17 mouse cellular contexts compared by ENCODE assay signal in genomic region chr19:26834564-26834963, GRCm38 (mm10). TPM values are rescaled to one million over a fixed set of nuclear protein-coding genes. Genes with fewer than 3 reads are reported as not detected.
DNase-seq lines count a peak whose midpoint lies in the region; ATAC-seq and TF ChIP-seq lines count a peak whose summit lies in the region.
"Had no signal": no experiment of that assay in that cellular context is flagged by ENCODE, and none has a peak within 500 bp of the region (broad histone marks: within the 10 kb centered on the region; RNA-seq: fewer than 3 reads in every experiment).

No protein-coding gene starts in this region.

- DNase-seq in heart, postnatal 0 days (ENCODE audit: low spot score) = no peak
- no peak for DNase-seq in heart, postnatal 25 days (ENCODE audit: low spot score)
- no peak for DNase-seq in lung, embryonic 14.5 days
- no peak for DNase-seq in lung, postnatal 25 days (ENCODE audit: low spot score)
- peak; percentile 70 for DNase-seq in brain, adult 2 months (ENCODE audit: low read depth, low spot score)
- DNase-seq in testis, postnatal 10 days (ENCODE audit: low spot score) = no peak
- DNase-seq: gastrocnemius, postnatal 25 days; heart, postnatal 10 days had no signal

- ATAC-seq in heart, postnatal 0 days (ENCODE audit: insufficient read depth, low read depth) = no peak
- ATAC-seq in lung, embryonic 14.5 days (ENCODE audit: insufficient read depth) = no peak
- 0 out of 2 replicates have a peak, but pooled peaks have one; percentile 39 for ATAC-seq in megakaryocyte progenitor cell, adult 5-6 weeks (replicated peaks; ENCODE audit: poor library complexity)

- no peaks in the 10 kb centered on the region for H3K4me1 ChIP-seq in heart, postnatal 0 days (ENCODE audit: control insufficient read depth, insufficient read depth)
- no peaks in the 10 kb centered on the region for H3K4me1 ChIP-seq in lung, embryonic 14.5 days (ENCODE audit: insufficient read depth)
- H3K4me1 ChIP-seq: embryonic facial prominence, embryonic 13.5 days; forebrain, embryonic 12.5 days; stomach, embryonic 15.5 days had no signal

- H3K36me3 ChIP-seq in heart, postnatal 0 days (replicated peaks; ENCODE audit: control insufficient read depth, insufficient read depth, low read length) = no peaks in the 10 kb centered on the region
- no peaks in the 10 kb centered on the region for H3K36me3 ChIP-seq in lung, embryonic 14.5 days (ENCODE audit: insufficient read depth)
- H3K36me3 ChIP-seq: embryonic facial prominence, embryonic 13.5 days; forebrain, embryonic 12.5 days; stomach, embryonic 15.5 days had no signal

- H3K27ac ChIP-seq in heart, postnatal 0 days (ENCODE audit: low read depth) = no peak overlapping the region
- H3K27ac ChIP-seq in lung, embryonic 14.5 days (ENCODE audit: low read depth) = no peak overlapping the region
- H3K27ac ChIP-seq: embryonic facial prominence, embryonic 13.5 days; forebrain, embryonic 12.5 days; stomach, embryonic 15.5 days had no signal

- intact Hi-C loops in heart, postnatal 25 days (cut with DNase I) = no loop called here

- no peak for TF ChIP-seq EP300 in heart, postnatal 0 days (IDR thresholded peaks at IDR 0.05; ENCODE audit: low read depth)

- H3K4me3 ChIP-seq in heart, postnatal 0 days (ENCODE audit: low read depth, low read length) = no peak overlapping the region
- no peak overlapping the region for H3K4me3 ChIP-seq in lung, embryonic 14.5 days (ENCODE audit: low read depth, low read length)
- H3K4me3 ChIP-seq: embryonic facial prominence, embryonic 13.5 days; forebrain, embryonic 12.5 days; stomach, embryonic 15.5 days had no signal

- no peaks in the 10 kb centered on the region for H3K27me3 ChIP-seq in heart, postnatal 0 days (ENCODE audit: control insufficient read depth, insufficient read depth, low read length)
- H3K27me3 ChIP-seq in lung, embryonic 14.5 days (ENCODE audit: insufficient read depth, low read length) = no peaks in the 10 kb centered on the region
- H3K27me3 ChIP-seq: embryonic facial prominence, embryonic 13.5 days; forebrain, embryonic 12.5 days; stomach, embryonic 15.5 days had no signal

- H3K4me2 ChIP-seq in heart, postnatal 0 days (ENCODE audit: low read depth, low read length) = no peak overlapping the region
- H3K4me2 ChIP-seq in lung, embryonic 14.5 days = no peak overlapping the region
- H3K4me2 ChIP-seq: embryonic facial prominence, embryonic 13.5 days; forebrain, embryonic 12.5 days; stomach, embryonic 15.5 days had no signal

- H3K9me3 ChIP-seq in heart, postnatal 0 days (replicated peaks; ENCODE audit: control insufficient read depth, low read length) = no peaks in the 10 kb centered on the region
- no peaks in the 10 kb centered on the region for H3K9me3 ChIP-seq in lung, embryonic 14.5 days (ENCODE audit: low read depth, low read length)
- H3K9me3 ChIP-seq: forebrain, embryonic 12.5 days; stomach, embryonic 15.5 days had no signal

- TF ChIP-seq CTCF in heart, postnatal 0 days (IDR thresholded peaks at IDR 0.05; ENCODE audit: low read depth) = peak; percentile 29; the same call in 1 of the 2 replicates
- TF ChIP-seq CTCF in lung, embryonic 14.5 days (IDR thresholded peaks at IDR 0.05; ENCODE audit: low read depth) = 0 out of 2 replicates have a peak, but pooled peaks have one; percentile 8

- no peak overlapping the region for H3K9ac ChIP-seq in heart, postnatal 0 days (replicated peaks; ENCODE audit: low read depth, low read length)
- no peak overlapping the region for H3K9ac ChIP-seq in lung, embryonic 14.5 days
- H3K9ac ChIP-seq: embryonic facial prominence, embryonic 13.5 days; forebrain, embryonic 12.5 days; stomach, embryonic 15.5 days had no signal

RNA-seq across cellular contexts. Expression of gene Gm815, which starts 51.1 kb away (rescaled TPM):
- not detected in 2 replicates for total RNA-seq in heart, postnatal 0 days (2014; rRNA removed; ENCODE audit: low replicate concordance)
- not detected in 2 replicates for polyA plus RNA-seq in heart, postnatal 0 days (2015; fragmentation: Nextera tagmentation; extraction: Ambion mirVana)
- not detected for total RNA-seq in heart, postnatal 25 days (2021)
- 0.33 TPM in 1 of 2 replicates, not detected in the other for polyA plus RNA-seq in lung, embryonic 14.5 days (2014; fragmentation: Nextera tagmentation; extraction: Ambion mirVana)
- total RNA-seq in megakaryocyte progenitor cell, adult 5-6 weeks (2015) = not detected in 2 replicates
- total RNA-seq in megakaryocyte progenitor cell, adult 5-6 weeks (2017) = not detected in 2 replicates
- total RNA-seq: ES-E14; gastrocnemius, postnatal 25 days; heart, postnatal 10 days; layer of hippocampus, postnatal 14 days; megakaryocyte, adult 5-6 weeks had no signal
- polyA plus RNA-seq: embryonic facial prominence, embryonic 13.5 days; forebrain, embryonic 12.5 days; intestine, embryonic 14.5 days; limb, embryonic 14.5 days; stomach, embryonic 15.5 days had no signal
